ENCODE assay signal across 17 mouse cellular contexts in the genomic region with DNA sequence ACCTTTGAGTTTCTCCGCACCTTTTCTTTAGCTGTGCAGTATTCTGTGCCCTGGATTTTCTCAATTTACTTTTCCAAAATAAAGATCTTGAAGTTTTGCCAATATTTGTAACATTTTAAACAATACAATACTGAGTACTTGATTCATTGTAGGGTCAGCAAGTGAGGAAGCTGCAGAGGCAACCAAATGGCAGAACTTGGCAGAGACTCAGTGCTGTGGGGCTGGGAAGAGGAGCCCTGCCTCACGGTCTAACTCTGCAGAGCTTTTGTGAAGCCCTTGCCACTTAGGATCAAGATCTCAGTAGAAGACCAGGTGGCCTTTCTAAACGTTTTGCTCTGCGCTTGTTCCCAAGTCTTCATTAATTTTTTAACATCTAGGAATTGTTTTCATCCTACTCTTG.
DNase-seq lines count a peak whose midpoint lies in the region; ATAC-seq and TF ChIP-seq lines count a peak whose summit lies in the region.
"Had no signal": no experiment of that assay in that cellular context is flagged by ENCODE, and none has a peak within 500 bp of the region (broad histone marks: within the 10 kb centered on the region; RNA-seq: fewer than 3 reads in every experiment).

No protein-coding gene starts in this region.

- H3K79me2 ChIP-seq in C2C12 (ENCODE audit: control insufficient read depth, insufficient read depth): no peaks in the 10 kb centered on the region

- H3K36me3 ChIP-seq in kidney, embryonic 14.5 days (ENCODE audit: control insufficient read depth, insufficient read depth, low read length): no peaks in the 10 kb centered on the region
- no peaks in the 10 kb centered on the region for H3K36me3 ChIP-seq in C2C12 (ENCODE audit: control insufficient read depth, insufficient read depth)
- no peaks in the 10 kb centered on the region for H3K36me3 ChIP-seq in stomach, embryonic 14.5 days (ENCODE audit: control insufficient read depth, insufficient read depth, low read length)
- H3K36me3 ChIP-seq: embryonic facial prominence, embryonic 12.5 days; forebrain, embryonic 15.5 days; heart, embryonic 13.5 days; hindbrain, embryonic 13.5 days; neural tube, embryonic 15.5 days had no signal

- H3K27ac ChIP-seq in kidney, embryonic 14.5 days (ENCODE audit: low read depth, low read length): no peak overlapping the region
- H3K27ac ChIP-seq in stomach, embryonic 14.5 days (ENCODE audit: low read length): peak overlapping the region; percentile 35; the same call in 1 of the 2 replicates
- H3K27ac ChIP-seq: embryonic facial prominence, embryonic 12.5 days; forebrain, embryonic 15.5 days; heart, embryonic 13.5 days; hindbrain, embryonic 13.5 days; neural tube, embryonic 15.5 days had no signal

- H3K79me3 ChIP-seq in C2C12 (ENCODE audit: low read depth): no peaks in the 10 kb centered on the region

- no peaks in the 10 kb centered on the region for H3K9me3 ChIP-seq in kidney, embryonic 14.5 days (ENCODE audit: control insufficient read depth, low read length)
- no peaks in the 10 kb centered on the region for H3K9me3 ChIP-seq in stomach, embryonic 14.5 days (ENCODE audit: control insufficient read depth, low read depth, low read length)
- H3K9me3 ChIP-seq: embryonic facial prominence, embryonic 12.5 days; forebrain, embryonic 15.5 days; heart, embryonic 13.5 days; hindbrain, embryonic 13.5 days; megakaryocyte, embryonic 14.5 days; neural tube, embryonic 15.5 days had no signal

- WGBS in kidney, embryonic 14.5 days: 71% methylated on average over 4 of the region's 4 CpGs
- WGBS in stomach, embryonic 14.5 days: 44% methylated on average over 4 of the region's 4 CpGs

- no peak overlapping the region for H3K4me2 ChIP-seq in kidney, embryonic 14.5 days (replicated peaks; ENCODE audit: low read depth, low read length)
- H3K4me2 ChIP-seq in stomach, embryonic 14.5 days (replicated peaks; ENCODE audit: low read depth, low read length): no peak overlapping the region
- H3K4me2 ChIP-seq: embryonic facial prominence, embryonic 12.5 days; forebrain, embryonic 15.5 days; heart, embryonic 13.5 days; hindbrain, embryonic 13.5 days; liver, embryonic 11.5 days; neural tube, embryonic 15.5 days had no signal

- H3ac ChIP-seq in C2C12 (ENCODE audit: control insufficient read depth, insufficient read length, low read depth): peak overlapping the region; percentile 20

- H3K9ac ChIP-seq in kidney, embryonic 14.5 days (ENCODE audit: low read depth, low read length): no peak overlapping the region
- H3K9ac ChIP-seq in stomach, embryonic 14.5 days (replicated peaks; ENCODE audit: low read depth, low read length): no peak overlapping the region
- H3K9ac ChIP-seq: embryonic facial prominence, embryonic 12.5 days; forebrain, embryonic 15.5 days; heart, embryonic 13.5 days; hindbrain, embryonic 13.5 days; neural tube, embryonic 15.5 days had no signal

- ATAC-seq in kidney, embryonic 14.5 days (ENCODE audit: low FRiP score, low TSS enrichment): no peak
- peak; percentile 49; the same call in 1 of the 2 replicates for ATAC-seq in stomach, embryonic 14.5 days (ENCODE audit: insufficient number of reproducible peaks, insufficient read depth, low FRiP score, low read depth)
- ATAC-seq: forebrain, embryonic 15.5 days had no signal

- DNase-seq in heart, adult 11 months: peak; percentile 87
- no peak for DNase-seq in heart, adult 18-20 months
- peak; percentile 36 to 50 for DNase-seq in kidney, postnatal 36 days
- DNase-seq in spleen, postnatal 14 days (ENCODE audit: low spot score in 2 of 2): no peak
- DNase-seq: adrenal gland, postnatal 10 days; cerebellum, adult 9-11 months; midbrain, embryonic 14.5 days had no signal

- H3K4me3 ChIP-seq in kidney, embryonic 14.5 days (ENCODE audit: low read length): no peak overlapping the region
- no peak overlapping the region for H3K4me3 ChIP-seq in C2C12 (ENCODE audit: insufficient read depth, poor library complexity, severe bottlenecking)
- H3K4me3 ChIP-seq in stomach, embryonic 14.5 days (ENCODE audit: low read depth, low read length): no peak overlapping the region
- H3K4me3 ChIP-seq: embryonic facial prominence, embryonic 12.5 days; forebrain, embryonic 15.5 days; heart, embryonic 13.5 days; hindbrain, embryonic 13.5 days; megakaryocyte, embryonic 14.5 days; neural tube, embryonic 15.5 days had no signal

- H3K4me1 ChIP-seq in kidney, embryonic 14.5 days (ENCODE audit: control insufficient read depth, insufficient read depth, low read length): peaks cover 2% of the 10 kb centered on the region; the same call in 1 of the 2 replicates
- peaks cover 22% of the 10 kb centered on the region for H3K4me1 ChIP-seq in stomach, embryonic 14.5 days (ENCODE audit: control insufficient read depth, insufficient read depth, low read length)
- H3K4me1 ChIP-seq: forebrain, embryonic 15.5 days had no signal

- no peaks in the 10 kb centered on the region for H3K27me3 ChIP-seq in kidney, embryonic 14.5 days (ENCODE audit: control insufficient read depth, insufficient read depth, low read length)
- H3K27me3 ChIP-seq in C2C12 (ENCODE audit: control insufficient read depth, insufficient read depth, insufficient read length): no peaks in the 10 kb centered on the region
- H3K27me3 ChIP-seq in stomach, embryonic 14.5 days (ENCODE audit: control insufficient read depth, insufficient read depth, low read length): no peaks in the 10 kb centered on the region
- H3K27me3 ChIP-seq: embryonic facial prominence, embryonic 12.5 days; forebrain, embryonic 15.5 days; heart, embryonic 13.5 days; hindbrain, embryonic 13.5 days; neural tube, embryonic 15.5 days had no signal

- no peak for TF ChIP-seq CTCF in C2C12 (IDR thresholded peaks at IDR 0.05; ENCODE audit: control insufficient read depth, insufficient read depth, insufficient read length)

TF ChIP-seq in C2C12, 6 proteins besides CTCF, POLR2A, EP300 and RAD21:
- TF ChIP-seq MYOG (IDR thresholded peaks at IDR 0.05; ENCODE audit: control insufficient read depth, extremely low read depth, insufficient read length) (no peak), MYOD1 (IDR thresholded peaks at IDR 0.05; ENCODE audit: control insufficient read depth, insufficient read length, low read depth) (no peak), FOSL1 (IDR thresholded peaks at IDR 0.05; ENCODE audit: insufficient read depth, low read length, poor library complexity, severe bottlenecking) (no peak), USF1 (IDR thresholded peaks at IDR 0.05; ENCODE audit: low read depth) (no peak), CEBPB (IDR thresholded peaks at IDR 0.05; ENCODE audit: low read depth) (no peak), MAX (IDR thresholded peaks at IDR 0.05) (no peak)

Comparison
In these comparisons a context has a peak if more than half of its experiments do, and no peak if none do; other contexts are left out.
1. DNase-seq: peak in heart, adult 11 months (single experiment) and kidney, postnatal 36 days (2 of 2); none in heart, adult 18-20 months (0 of 2) and spleen, postnatal 14 days (0 of 2).